Mouse (Mus musculus) thymus, postnatal 36 days (tissue): Measurements from ENCODE around the gene Coa7.

Experiments used
- DNase-seq, 2 experiments: peaks; one replicate each; pipeline ENCODE4 v3.0.0; 2022; ENCODE audit warnings: mixed read lengths in 2 of 2

The Coa7 gene

DNA sequence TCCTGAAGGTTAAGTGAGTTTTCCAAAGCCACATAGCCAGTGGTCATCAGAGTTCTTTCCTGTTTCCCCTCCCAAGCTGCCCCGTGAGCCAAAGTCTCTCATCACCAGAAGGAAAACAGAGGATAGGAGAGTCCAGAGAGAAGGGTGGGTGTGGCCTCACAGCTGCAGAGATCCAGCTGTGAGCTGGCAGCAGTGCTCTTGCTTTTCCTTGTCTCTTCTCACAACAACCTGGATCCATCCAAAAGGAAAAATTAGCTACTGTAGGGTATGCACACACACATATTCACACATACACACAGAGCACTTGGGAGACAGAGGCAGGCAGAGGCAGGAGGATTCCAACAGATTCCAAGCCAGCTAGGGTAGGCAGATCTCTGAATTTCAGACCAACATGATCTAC, 58.1 kb downstream of the Coa7 start:
- DNase-seq: no peak

DNA sequence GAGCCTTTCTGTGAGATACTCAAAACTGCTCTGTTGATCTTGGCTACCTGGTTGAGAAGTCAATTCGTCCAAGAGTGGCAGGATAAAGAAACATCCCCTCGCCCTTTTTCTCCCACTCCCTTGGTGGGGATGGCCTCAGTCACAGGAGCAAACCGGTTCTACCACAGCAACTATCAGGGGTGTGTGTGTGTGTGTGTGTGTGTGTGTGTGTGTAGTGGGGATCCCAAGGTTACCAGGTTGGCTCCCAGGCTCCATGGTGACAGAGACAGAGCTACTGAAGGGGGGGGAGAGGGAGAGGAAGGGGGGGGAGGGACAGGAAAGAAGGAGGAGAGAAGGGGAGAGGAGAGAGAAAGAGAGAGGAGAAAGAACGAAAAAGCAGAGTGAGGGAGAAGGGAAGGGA, 59.2 kb downstream of the Coa7 start:
- no peak for DNase-seq

DNA sequence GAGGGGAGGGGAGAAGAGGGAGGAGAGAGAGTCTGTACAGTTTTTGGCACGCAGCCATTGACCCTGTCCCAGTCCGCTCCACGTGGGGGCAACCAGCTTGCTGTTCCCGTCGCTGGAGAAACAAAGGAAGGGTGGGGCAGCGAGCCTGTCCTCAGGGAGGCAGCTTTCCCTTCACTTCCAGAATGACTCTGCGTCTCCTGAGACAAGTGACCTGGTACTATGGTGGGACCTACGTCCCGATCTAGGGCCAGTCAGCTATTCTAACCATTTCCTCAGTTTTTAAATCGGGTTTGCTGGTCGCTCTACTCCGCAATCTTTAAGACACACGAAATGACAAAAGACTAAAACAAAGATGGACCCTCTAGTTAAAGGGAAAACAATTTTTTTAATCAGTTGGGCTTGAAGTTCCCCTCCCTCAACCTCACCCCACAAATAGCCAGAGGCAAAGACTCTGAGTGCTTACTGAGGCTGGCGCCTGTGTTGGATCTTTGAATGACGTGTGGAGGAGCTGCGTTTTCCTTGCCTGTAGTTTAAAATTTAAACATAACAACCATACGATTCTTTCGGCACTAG, 59.8 kb downstream of the Coa7 start:
- DNase-seq: no peak

DNA sequence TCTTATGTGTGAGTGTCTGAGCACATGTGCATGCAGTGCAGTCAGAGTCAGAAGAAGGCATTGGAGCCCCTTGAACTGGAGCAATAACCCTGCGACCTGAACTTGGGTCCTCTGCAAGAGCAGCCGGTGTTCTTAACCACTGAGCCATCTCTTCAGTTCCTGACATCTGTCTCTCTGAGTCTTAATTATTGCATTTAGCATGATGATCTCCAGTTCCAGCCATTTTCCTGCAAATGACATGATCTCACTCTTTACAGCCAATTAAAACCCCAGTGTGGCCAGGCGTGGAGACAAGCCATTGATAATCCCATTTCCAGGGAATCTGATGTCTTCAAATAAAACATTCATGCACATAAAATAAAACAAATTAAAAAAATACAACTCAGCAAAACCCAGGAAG, 60.8 kb downstream of the Coa7 start:
- DNase-seq: no peak

DNA sequence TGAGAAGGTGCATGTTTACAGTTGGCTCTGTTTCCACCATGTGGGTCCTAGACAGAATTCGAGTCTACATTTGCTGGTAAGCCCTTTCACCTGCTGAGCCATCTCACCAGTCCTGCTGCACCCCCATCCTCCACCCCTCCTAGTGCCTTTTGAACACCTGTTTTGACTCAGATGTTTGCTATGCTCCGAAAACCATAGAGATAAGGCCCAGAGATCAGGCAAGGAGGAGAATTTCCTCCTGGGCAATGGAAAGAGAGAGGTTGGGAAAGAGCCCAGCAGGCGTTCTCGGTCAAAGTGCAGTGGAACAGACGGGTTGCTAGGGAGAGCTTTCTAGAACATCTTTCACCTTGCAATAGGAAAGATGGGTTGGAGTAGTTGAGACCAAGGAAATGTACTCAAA, 63.2 kb downstream of the Coa7 start:
- DNase-seq: no peak
